Mouse (Mus musculus) MEL (cell line): ENCODE results near the gene Cisd1. TPM values are rescaled to one million over a fixed set of nuclear protein-coding genes. Genes with fewer than 3 reads are reported as not detected.
A peak's percentile ranks its signal among the peaks of the same experiment; 100 is the strongest.

Experiments
- DNase-seq: peaks from one replicate; pipeline ENCODE4 v3.0.0; 2011; ENCODE audit warnings: low read depth, low spot score
- H3K27ac ChIP-seq: 2 replicates; pipeline ENCODE4 v1.5.1; 2012; ENCODE audit warnings: low read depth, mild to moderate bottlenecking, control low read depth, low read length, moderate library complexity; ENCODE audit not compliant: control insufficient read depth
- H3K27me3 ChIP-seq, 2 experiments: fragments of 150-350 bp in 1 of 2; sonication (generic) in 1 of 2; 2 replicates each; pipeline ENCODE4 v1.6.1; 2012; ENCODE audit warnings: low read length in 2 of 2, mild to moderate bottlenecking in 2 of 2, improper control_type of control experiment in 1 of 2, moderate library complexity in 1 of 2; ENCODE audit not compliant: insufficient read depth in 2 of 2, control insufficient read depth in 1 of 2
- H3K36me3 ChIP-seq, 2 experiments: 2 replicates each; pipeline ENCODE4 v1.6.1; 2012 to 2014; ENCODE audit warnings: low read length in 2 of 2, improper control_type of control experiment in 1 of 2, inconsistent platforms in 1 of 2, mild to moderate bottlenecking in 1 of 2; ENCODE audit not compliant: insufficient read depth in 2 of 2, control insufficient read depth in 1 of 2
- H3K4me1 ChIP-seq, 2 experiments: fragments of 150-350 bp in 1 of 2; sonication (generic) in 1 of 2; 2 replicates each; pipeline ENCODE4 v1.6.1; 2012; ENCODE audit warnings: low read length in 2 of 2, improper control_type of control experiment in 1 of 2, mild to moderate bottlenecking in 1 of 2; ENCODE audit not compliant: insufficient read depth in 2 of 2, control insufficient read depth in 1 of 2
- H3K4me3 ChIP-seq, 2 experiments: fragments of 150-350 bp in 1 of 2; sonication (generic) in 1 of 2; 2 replicates each; pipeline ENCODE4 v1.5.1; 2012; ENCODE audit warnings: low read depth in 2 of 2, low read length in 2 of 2, mild to moderate bottlenecking in 2 of 2, moderate library complexity in 2 of 2, control low read depth in 1 of 2, improper control_type of control experiment in 1 of 2; ENCODE audit not compliant: control insufficient read depth in 1 of 2, insufficient read depth in 1 of 2
- H3K79me2 ChIP-seq: 2 replicates; pipeline ENCODE4 v1.6.1; 2012; ENCODE audit warnings: mild to moderate bottlenecking, low read length, moderate library complexity; ENCODE audit not compliant: control insufficient read depth, poor library complexity, insufficient read depth
- H3K9ac ChIP-seq: 2 replicates; pipeline ENCODE4 v1.6.1; 2012; ENCODE audit warnings: low read depth, mild to moderate bottlenecking, control low read depth, low read length, moderate library complexity; ENCODE audit not compliant: control insufficient read depth, poor library complexity, severe bottlenecking
- H3K9me3 ChIP-seq: fragments of 150-350 bp; sonication (generic); replicated peaks from 2 replicates; pipeline ENCODE4 v1.6.1; 2012; ENCODE audit warnings: mild to moderate bottlenecking, low read length, improper control_type of control experiment, moderate library complexity; ENCODE audit not compliant: insufficient read depth
- CTCF ChIP-seq, 3 experiments: IDR thresholded peaks in 2 of 3; conservative IDR thresholded peaks in 1 of 3; 2 replicates each; pipeline ENCODE4 v1.5.1; 2011 to 2012; ENCODE audit warnings: low read length in 3 of 3, low read depth in 2 of 3, mild to moderate bottlenecking in 2 of 3, improper control_type of control experiment in 1 of 3, inconsistent platforms in 1 of 3, mixed read lengths in 1 of 3, moderate library complexity in 1 of 3; ENCODE audit not compliant: control insufficient read depth in 1 of 3, insufficient read depth in 1 of 3, poor library complexity in 1 of 3, severe bottlenecking in 1 of 3
- ELF1 ChIP-seq: IDR thresholded peaks from 2 replicates; pipeline ENCODE4 v1.6.1; 2014; ENCODE audit warnings: low read depth, mild to moderate bottlenecking, inconsistent platforms, low read length, improper control_type of control experiment, moderate library complexity
- EP300 ChIP-seq, 2 experiments: IDR thresholded peaks; 2 replicates each; pipeline ENCODE4 v1.6.1; 2011; ENCODE audit warnings: improper control_type of control experiment in 2 of 2, low read length in 2 of 2, low read depth in 1 of 2, mild to moderate bottlenecking in 1 of 2
- ETS1 ChIP-seq: IDR thresholded peaks from 2 replicates; pipeline ENCODE4 v1.6.1; 2012; ENCODE audit warnings: low read depth, mild to moderate bottlenecking, inconsistent platforms, low read length, improper control_type of control experiment, moderate library complexity
- GABPA ChIP-seq: IDR thresholded peaks from 2 replicates; pipeline ENCODE4 v1.6.1; 2012; ENCODE audit warnings: low read depth, mild to moderate bottlenecking, inconsistent platforms, low read length, improper control_type of control experiment, moderate library complexity
- GATA1 ChIP-seq: IDR thresholded peaks from 2 replicates; pipeline ENCODE4 v1.6.1; 2011; ENCODE audit warnings: low read depth, low read length, improper control_type of control experiment
- MAX ChIP-seq: IDR thresholded peaks from 2 replicates; pipeline ENCODE4 v1.6.1; 2011; ENCODE audit warnings: low read length, improper control_type of control experiment
- MEF2A ChIP-seq: IDR thresholded peaks from 2 replicates; pipeline ENCODE4 v1.6.1; 2014; ENCODE audit warnings: low read depth, mild to moderate bottlenecking, inconsistent platforms, low read length, improper control_type of control experiment; ENCODE audit not compliant: poor library complexity, insufficient replicate concordance, severe bottlenecking; ENCODE audit errors: extremely low read depth
- MYC ChIP-seq: IDR thresholded peaks from 2 replicates; pipeline ENCODE4 v1.6.1; 2011; ENCODE audit warnings: low read depth, mild to moderate bottlenecking, low read length, improper control_type of control experiment, moderate library complexity
- NRF1 ChIP-seq: IDR thresholded peaks from 2 replicates; pipeline ENCODE4 v1.6.1; 2014; ENCODE audit warnings: low read depth, mild to moderate bottlenecking, inconsistent platforms, low read length, improper control_type of control experiment, moderate library complexity; ENCODE audit not compliant: poor library complexity, insufficient read depth, severe bottlenecking
- RCOR1 ChIP-seq: IDR thresholded peaks from 2 replicates; pipeline ENCODE4 v1.6.1; 2012; ENCODE audit warnings: low read depth, mild to moderate bottlenecking, inconsistent platforms, low read length, improper control_type of control experiment
- UBTF ChIP-seq: IDR thresholded peaks from 2 replicates; pipeline ENCODE4 v1.6.1; 2012; ENCODE audit warnings: low read depth, mild to moderate bottlenecking, inconsistent platforms, low read length, improper control_type of control experiment, moderate library complexity, borderline replicate concordance; ENCODE audit not compliant: insufficient read depth
- polyA plus RNA-seq, 2 experiments: library from polyadenylated mRNA; stranded (reverse) in 1 of 2; unstranded in 1 of 2; fragments of >175 nt in 1 of 2; fragments of >200 nt in 1 of 2; gene quantifications; 2 replicates each; pipeline versions ENCODE4 v1.2.1 to v1.2.4; 2012; ENCODE audit warnings: low replicate concordance in 2 of 2, low read depth in 1 of 2; ENCODE audit not compliant: insufficient read length in 2 of 2, insufficient read depth in 1 of 2, missing spikeins in 1 of 2
- total RNA-seq: library from RNA; depleted of rRNA; stranded (reverse); fragments of 300-350 nt; gene quantifications from 2 replicates; pipeline ENCODE4 v1.2.3, GENCODE M21; 2012

The Cisd1 gene
- total and polyA plus RNA-seq, 3 experiments = 108 to 109 TPM; not detected in 1

- TF ChIP-seq GABPA (no peak), CTCF (IDR thresholded peaks at IDR 0.05 in 2 of 3, conservative IDR thresholded peaks at IDR 0.05 in 1 of 3; ENCODE audit: control insufficient read depth in 1 of 3, insufficient read depth in 1 of 3, low read depth in 2 of 3, low read length in 3 of 3, poor library complexity in 1 of 3, severe bottlenecking in 1 of 3) (peak in 2 of 3 experiments; percentile 19 to 44; a peak in 3 of 6 replicates)
Observed at GRCm38 (mm10) chr10:71302490-71302889, 42.3 kb downstream of the Cisd1 start.

GRCm38 (mm10) chr10:71300161-71300560 lies 44.6 kb downstream of the Cisd1 start:
- TF ChIP-seq ETS1 (no peak), GATA1 (no peak), MEF2A (no peak), EP300 (IDR thresholded peaks at IDR 0.05; ENCODE audit: low read depth in 1 of 2, low read length in 2 of 2) (no peak), UBTF (no peak), RCOR1 (no peak), NRF1 (no peak), GABPA (no peak), MAX (no peak), ELF1 (no peak)
- TF ChIP-seq, all 39 proteins: peak for 0
- H3K9ac ChIP-seq = no peak overlapping the region
- DNase-seq = no peak
- no peaks in the 10 kb centered on the region for H3K9me3 ChIP-seq
- H3K27me3 ChIP-seq = peaks cover 0 to 2% of the 10 kb centered on the region in 2 experiments; a peak in 1 of 4 replicates
- H3K79me2 ChIP-seq = no peaks in the 10 kb centered on the region
- H3K27ac ChIP-seq = no peak overlapping the region
- H3K4me1 ChIP-seq = no peaks in the 10 kb centered on the region
- no peaks in the 10 kb centered on the region for H3K36me3 ChIP-seq
- no peak overlapping the region for H3K4me3 ChIP-seq

More at GRCm38 (mm10) chr10:71302490-71302889, 42.3 kb downstream of the Cisd1 start:
- Histone ChIP-seq H3K4me3 (no peak overlapping the region), H3K9me3 (no peaks in the 10 kb centered on the region), H3K9ac (no peak overlapping the region), H3K36me3 (no peaks in the 10 kb centered on the region; a peak in 1 of 4 replicates), H3K27me3 (peaks cover 0 to 2% of the 10 kb centered on the region in 2 experiments; a peak in 1 of 4 replicates), H3K4me1 (no peaks in the 10 kb centered on the region), H3K79me2 (no peaks in the 10 kb centered on the region), H3K27ac (no peak overlapping the region)
- peak; percentile 45 for DNase-seq

- H3K4me3 ChIP-seq = no peak overlapping the region
- no peaks in the 10 kb centered on the region for H3K9me3 ChIP-seq
- peaks cover 0 to 1% of the 10 kb centered on the region in 2 experiments; a peak in 1 of 4 replicates for H3K27me3 ChIP-seq
- DNase-seq = peak; percentile 37
- TF ChIP-seq MYC = no peak
- peak in 2 of 3 experiments; percentile 16 to 34; a peak in 2 of 6 replicates for TF ChIP-seq CTCF (IDR thresholded peaks at IDR 0.05 in 2 of 3, conservative IDR thresholded peaks at IDR 0.05 in 1 of 3; ENCODE audit: control insufficient read depth in 1 of 3, insufficient read depth in 1 of 3, low read depth in 2 of 3, low read length in 3 of 3, poor library complexity in 1 of 3, severe bottlenecking in 1 of 3)
- TF ChIP-seq, all 39 proteins: peak for 1
- no peaks in the 10 kb centered on the region for H3K79me2 ChIP-seq
- peaks cover 0 to 3% of the 10 kb centered on the region in 2 experiments; a peak in 2 of 4 replicates for H3K4me1 ChIP-seq
- no peak overlapping the region for H3K9ac ChIP-seq
- no peaks in the 10 kb centered on the region for H3K36me3 ChIP-seq
- H3K27ac ChIP-seq = no peak overlapping the region
Observed at GRCm38 (mm10) chr10:71293245-71293644, 51.5 kb downstream of the Cisd1 start.
